Mouse (Mus musculus) common myeloid progenitor, adult 5-6 weeks (primary cell): ENCODE data around the gene Vrk2. TPM values are rescaled to one million over a fixed set of nuclear protein-coding genes. Genes with fewer than 3 reads are reported as not detected.

ENCODE experiments used
- ATAC-seq: replicated peaks from 2 replicates; pipeline ENCODE4 v1.8.0; 2016; ENCODE audit warnings: low read depth, mild to moderate bottlenecking, moderate TSS enrichment, inconsistent platforms; ENCODE audit not compliant: poor library complexity, severe bottlenecking
- total RNA-seq: library from RNA; stranded (forward); fragments of 200-1000, 187-1606 nt; gene quantifications from 2 replicates; pipeline ENCODE4 v1.2.3, GENCODE M21; 2017

Vrk2 gene
- total RNA-seq, 1 experiment from 2014 or later = 46.4 TPM

DNA sequence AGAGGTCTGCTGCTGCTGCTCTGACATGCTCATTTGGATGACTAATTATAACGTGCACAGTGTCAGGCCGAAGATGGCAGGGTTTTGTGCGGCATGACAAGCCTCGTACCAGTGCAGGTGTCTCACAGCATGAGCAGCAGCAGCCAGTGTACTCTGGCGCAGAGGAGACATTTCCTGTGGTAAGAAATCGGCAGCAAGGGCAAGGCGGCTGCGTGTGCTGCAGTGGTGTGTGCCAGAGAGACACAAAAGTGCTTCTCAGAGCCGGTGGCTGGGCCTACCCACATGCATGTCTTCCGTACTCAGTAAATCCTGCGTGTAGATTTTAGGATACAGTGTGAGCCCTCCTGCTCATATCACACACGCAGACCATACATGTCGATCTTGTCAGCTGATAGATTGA lies 156.0 kb downstream of the Vrk2 start:
- no peak for ATAC-seq

DNA sequence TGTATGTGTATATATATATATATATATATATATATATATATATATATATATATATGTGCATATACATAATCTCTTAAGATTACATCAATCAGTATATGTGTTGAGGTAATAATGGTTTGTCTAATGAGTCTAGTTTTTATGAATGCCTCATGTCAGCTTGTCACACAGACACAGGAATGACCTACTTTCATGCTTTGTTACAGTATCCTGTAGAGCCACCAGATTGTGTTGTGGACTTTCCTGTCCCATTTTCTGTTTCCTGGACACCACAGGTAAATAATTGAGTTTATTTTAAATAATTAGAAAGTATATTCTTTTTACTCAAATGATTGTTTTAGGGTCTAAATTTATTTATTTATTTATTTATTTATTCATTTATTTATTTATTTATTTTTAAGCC lies 159.6 kb downstream of the Vrk2 start:
- no peak for ATAC-seq

DNA sequence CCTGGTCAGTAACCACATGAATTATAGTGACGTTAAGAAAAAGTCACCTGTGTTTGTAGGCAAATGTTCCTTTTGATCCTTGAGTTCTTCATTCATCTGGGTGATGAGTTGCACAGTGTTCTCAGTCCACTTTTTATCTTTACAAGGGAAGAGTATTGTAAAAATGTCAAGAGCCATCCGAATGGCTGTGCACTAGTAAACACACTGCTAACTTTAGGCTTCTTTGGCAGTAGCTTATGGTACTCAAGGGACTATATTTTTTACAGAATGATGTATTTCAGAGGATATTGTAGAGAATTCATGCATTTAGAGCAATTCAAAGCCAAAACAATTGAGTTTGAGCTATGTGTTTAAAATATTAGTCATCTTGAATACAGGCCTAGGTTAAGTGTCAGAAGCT lies 172.3 kb downstream of the Vrk2 start:
- no peak for ATAC-seq

Other genes with a start within 250 kb of the Vrk2 start
- gene Fancl, start 207.9 kb downstream of the Vrk2 start, total RNA-seq = 34.8 and 60.3 TPM in 2 replicates
- gene Gm6899, start 758 bp downstream of the Vrk2 start, total RNA-seq = not detected in 2 replicates